Mouse (Mus musculus): Measurements from ENCODE around the gene Serpina7.

DNA sequence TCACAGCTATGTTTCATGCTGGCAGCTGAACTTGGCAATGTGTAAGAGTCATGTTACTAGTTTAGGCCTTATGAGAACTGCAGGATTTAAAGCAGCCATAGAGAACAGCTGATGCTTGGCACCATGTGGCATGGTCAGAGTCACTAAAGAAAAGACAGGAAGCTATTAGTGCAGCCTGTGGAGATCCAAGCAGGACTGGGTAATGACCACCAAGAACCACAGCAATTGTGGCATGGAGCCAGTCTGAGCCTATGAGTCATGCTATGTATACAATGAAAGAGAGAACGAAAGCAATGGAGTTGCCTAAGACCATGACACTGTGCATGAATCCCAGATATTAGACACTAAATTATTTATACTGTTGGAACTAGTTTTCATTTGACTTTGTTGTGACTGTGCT lies 33.1 kb downstream of the Serpina7 start:
- no peak for TF ChIP-seq CTCF (IDR thresholded peaks at IDR 0.05; ENCODE audit: borderline replicate concordance, insufficient read depth, low read depth, low read length)
- no peak for TF ChIP-seq POLR2A (IDR thresholded peaks at IDR 0.05; ENCODE audit: borderline replicate concordance, insufficient read depth, low read length)
